Mouse (Mus musculus) myocyte (in vitro differentiated cells): ENCODE data around the gene Mylk.

Experiments used
- CEBPB ChIP-seq: IDR thresholded peaks from 2 replicates; pipeline ENCODE4 v1.6.1; 2011; ENCODE audit warnings: mild to moderate bottlenecking, moderate library complexity; ENCODE audit not compliant: poor library complexity, insufficient read depth, severe bottlenecking
- E2F4 ChIP-seq: IDR thresholded peaks from one replicate; pipeline ENCODE4 v1.6.1; 2011; ENCODE audit warnings: mild to moderate bottlenecking, control low read depth, moderate library complexity; ENCODE audit not compliant: insufficient read depth
- MYOD1 ChIP-seq, 3 experiments: IDR thresholded peaks; one replicate each; pipeline ENCODE4 v1.6.1; 2011; ENCODE audit warnings: control low read depth in 2 of 3, low read depth in 2 of 3, mild to moderate bottlenecking in 2 of 3, moderate library complexity in 1 of 3; ENCODE audit not compliant: insufficient read length in 2 of 3, control insufficient read depth in 1 of 3
- POLR2A ChIP-seq: IDR thresholded peaks from one replicate; pipeline ENCODE4 v1.6.1; 2011; ENCODE audit warnings: low read depth, mild to moderate bottlenecking, control low read depth, moderate library complexity; ENCODE audit not compliant: insufficient read length
- TCF3 ChIP-seq: IDR thresholded peaks from one replicate; pipeline ENCODE4 v1.6.1; 2011; ENCODE audit warnings: low read depth, control low read depth; ENCODE audit not compliant: insufficient read length
- USF1 ChIP-seq: IDR thresholded peaks from one replicate; pipeline ENCODE4 v1.6.1; 2011; ENCODE audit warnings: low read depth, mild to moderate bottlenecking, control low read depth, moderate library complexity

DNA sequence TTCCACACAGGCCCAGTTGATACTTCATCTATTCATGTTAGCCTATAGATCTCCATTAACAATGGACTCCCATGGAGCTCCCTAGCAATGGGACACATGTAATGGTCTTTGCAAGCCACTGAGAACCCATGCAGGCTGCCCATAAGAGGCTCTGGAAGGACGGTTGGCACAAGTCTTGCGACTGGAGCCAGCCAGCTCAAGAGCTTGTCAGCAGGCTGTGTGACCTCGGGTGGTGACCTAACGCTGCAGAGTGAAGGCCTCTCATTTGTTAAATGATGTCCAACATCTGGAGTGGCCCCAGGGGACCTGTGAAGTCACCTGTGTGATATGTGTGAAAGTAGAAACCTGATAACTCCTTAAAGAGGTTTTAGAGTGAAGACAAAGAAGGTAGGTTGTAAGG is 252.0 kb downstream of the Mylk start:
- no peak for TF ChIP-seq MYOD1 (IDR thresholded peaks at IDR 0.05; ENCODE audit: control insufficient read depth in 1 of 3, insufficient read length in 2 of 3, low read depth in 2 of 3)
- TF ChIP-seq POLR2A: no peak
- TF ChIP-seq E2F4: no peak
- TF ChIP-seq TCF3: no peak
- no peak for TF ChIP-seq USF1
- TF ChIP-seq CEBPB: no peak
